Mouse (Mus musculus) intestine, postnatal 0 days (tissue): ENCODE measurements at regions not wholly inside any gene's neighbourhood (a gene's known extent, or its start where the extent isn't known, plus 50 kb on each side); places are given as distances from the start of the nearest gene placed in this dataset.

Source experiments
- ATAC-seq: fragments of 200-750 bp; cut with Nextera tagmentation; 2 replicates; pipeline ENCODE4 v1.8.0; 2017; ENCODE audit warnings: mild to moderate bottlenecking, moderate TSS enrichment, moderate library complexity
- H3K27ac ChIP-seq: fragments of 300-500 bp; sonication (generic); 2 replicates; pipeline ENCODE4 v1.5.1; 2014; ENCODE audit warnings: mild to moderate bottlenecking, low read depth, low read length, moderate library complexity
- H3K27me3 ChIP-seq: fragments of 300-500 bp; sonication (generic); replicated peaks from 2 replicates; pipeline ENCODE4 v1.6.1; 2014; ENCODE audit warnings: low read length, mixed read lengths; ENCODE audit not compliant: control insufficient read depth, insufficient read depth
- H3K36me3 ChIP-seq: fragments of 300-500 bp; sonication (generic); 2 replicates; pipeline ENCODE4 v1.6.1; 2014; ENCODE audit warnings: mild to moderate bottlenecking, moderate library complexity; ENCODE audit not compliant: control insufficient read depth, insufficient read depth
- H3K4me1 ChIP-seq: fragments of 300-500 bp; sonication (generic); replicated peaks from 2 replicates; pipeline ENCODE4 v1.6.1; 2014; ENCODE audit warnings: antibody characterized with exemption, low read length, mixed read lengths; ENCODE audit not compliant: control insufficient read depth, insufficient read depth
- H3K4me2 ChIP-seq: fragments of 300-500 bp; sonication (generic); replicated peaks from 2 replicates; pipeline ENCODE4 v1.6.1; 2014; ENCODE audit warnings: low read depth, mild to moderate bottlenecking, moderate library complexity
- H3K4me3 ChIP-seq: fragments of 300-500 bp; sonication (generic); 2 replicates; pipeline ENCODE4 v1.5.1; 2014; ENCODE audit warnings: low read depth, low read length
- H3K9ac ChIP-seq: fragments of 300-500 bp; sonication (generic); 2 replicates; pipeline ENCODE4 v1.6.1; 2014; ENCODE audit warnings: mild to moderate bottlenecking, low read depth, low read length
- H3K9me3 ChIP-seq: fragments of 300-500 bp; sonication (generic); 2 replicates; pipeline ENCODE4 v1.6.1; 2016; ENCODE audit warnings: mixed run types; ENCODE audit not compliant: control insufficient read depth
- CTCF ChIP-seq: sonication (generic); IDR thresholded peaks from 2 replicates; pipeline ENCODE4 v1.5.1; 2016; ENCODE audit warnings: low read depth, mild to moderate bottlenecking, control low read depth, antibody characterized with exemption, moderate library complexity
- WGBS: fragments of 180-500 bp; shearing (Covaris S2); extraction: QIAGEN DNeasy Blood & Tissue Kit; methylation state at CpG from one replicate; pipeline ENCODE4 v1.1.7; 2014; 5-methylcytosine and 5-hydroxymethylcytosine counted together

DNA sequence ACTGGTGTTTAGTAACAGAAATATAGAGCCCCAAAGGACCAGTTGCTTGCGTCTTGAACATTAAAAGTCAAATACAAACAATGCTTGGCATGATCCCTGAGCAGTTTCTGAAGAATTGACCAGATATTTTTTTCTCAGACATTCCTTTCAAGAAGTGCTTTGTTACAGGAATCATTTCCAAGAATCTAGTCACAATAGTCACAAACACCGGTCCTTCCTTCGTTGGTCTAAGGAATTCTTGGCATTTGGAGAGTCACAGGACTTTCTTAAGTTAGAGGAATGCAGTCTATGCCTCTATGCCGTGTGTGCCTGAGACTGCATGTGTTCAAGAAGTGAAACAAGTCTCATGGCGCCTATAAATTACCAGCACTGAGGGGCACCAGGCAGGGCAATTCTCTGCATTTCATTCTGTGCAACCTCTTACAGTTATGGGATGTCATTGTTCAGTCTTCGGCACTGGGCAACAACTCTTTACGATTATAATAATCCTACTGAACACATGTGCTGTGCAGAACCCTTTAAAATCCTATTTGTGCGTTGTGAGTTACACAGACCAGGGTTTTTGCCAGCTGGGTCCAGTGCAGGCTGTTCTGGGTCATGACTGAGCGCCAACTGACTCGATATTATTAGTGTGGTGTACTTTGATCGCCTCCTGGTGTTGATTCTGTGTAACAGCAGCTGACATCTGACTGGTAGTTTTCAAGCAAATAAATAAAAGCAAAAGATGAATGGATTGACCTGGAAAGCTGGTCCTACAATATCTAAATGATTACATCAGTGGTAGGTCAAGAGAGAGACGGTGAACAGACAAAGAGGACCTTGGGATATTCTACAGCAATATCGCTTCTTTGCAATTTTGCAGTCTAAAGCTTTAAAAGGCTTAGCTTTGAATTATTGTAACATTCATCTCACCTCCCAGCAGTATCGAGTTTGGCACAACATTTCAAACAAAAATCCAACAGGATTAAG is 398.6 kb upstream of the Ddi1 start:
- 0 out of 2 replicates have a peak, but pooled peaks have one; percentile 36 for ATAC-seq
- WGBS = 39% methylated on average over 14 of the region's 14 CpGs
- Histone ChIP-seq H3K9ac (no peak overlapping the region), H3K9me3 (no peaks in the 10 kb centered on the region), H3K36me3 (no peaks in the 10 kb centered on the region), H3K4me2 (peak overlapping the region; percentile 43), H3K4me1 (no peaks in the 10 kb centered on the region), H3K27ac (no peak overlapping the region), H3K4me3 (no peak overlapping the region), H3K27me3 (no peaks in the 10 kb centered on the region)
- peak; percentile 93 for TF ChIP-seq CTCF

DNA sequence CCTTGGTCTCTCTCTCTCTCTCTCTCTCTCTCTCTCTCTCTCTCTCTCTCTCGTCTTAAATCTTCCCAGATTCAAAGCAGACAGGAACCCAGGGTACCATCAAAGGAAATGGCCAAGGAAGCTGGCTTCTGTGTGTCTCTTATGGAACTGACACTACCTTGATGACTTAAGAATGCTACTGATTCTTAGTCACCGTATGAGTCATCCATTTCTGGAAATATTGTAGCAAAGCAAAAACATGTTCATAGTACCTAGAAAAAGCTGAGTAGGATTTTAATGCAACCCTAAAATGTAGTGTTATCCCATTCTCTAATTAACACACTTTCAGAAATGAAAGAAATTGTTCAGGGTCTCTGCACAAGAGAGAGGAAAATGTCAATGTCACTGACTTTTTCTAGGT is 396.0 kb upstream of the Ddi1 start:
- no peak overlapping the region for H3K4me3 ChIP-seq
- WGBS = 83% methylated on average over 2 of the region's 2 CpGs
- H3K27me3 ChIP-seq = no peaks in the 10 kb centered on the region
- H3K4me1 ChIP-seq = no peaks in the 10 kb centered on the region
- no peak overlapping the region for H3K4me2 ChIP-seq
- ATAC-seq = no peak
- no peaks in the 10 kb centered on the region for H3K9me3 ChIP-seq
- no peak overlapping the region for H3K9ac ChIP-seq
- TF ChIP-seq CTCF = no peak
- no peaks in the 10 kb centered on the region for H3K36me3 ChIP-seq
- no peak overlapping the region for H3K27ac ChIP-seq

DNA sequence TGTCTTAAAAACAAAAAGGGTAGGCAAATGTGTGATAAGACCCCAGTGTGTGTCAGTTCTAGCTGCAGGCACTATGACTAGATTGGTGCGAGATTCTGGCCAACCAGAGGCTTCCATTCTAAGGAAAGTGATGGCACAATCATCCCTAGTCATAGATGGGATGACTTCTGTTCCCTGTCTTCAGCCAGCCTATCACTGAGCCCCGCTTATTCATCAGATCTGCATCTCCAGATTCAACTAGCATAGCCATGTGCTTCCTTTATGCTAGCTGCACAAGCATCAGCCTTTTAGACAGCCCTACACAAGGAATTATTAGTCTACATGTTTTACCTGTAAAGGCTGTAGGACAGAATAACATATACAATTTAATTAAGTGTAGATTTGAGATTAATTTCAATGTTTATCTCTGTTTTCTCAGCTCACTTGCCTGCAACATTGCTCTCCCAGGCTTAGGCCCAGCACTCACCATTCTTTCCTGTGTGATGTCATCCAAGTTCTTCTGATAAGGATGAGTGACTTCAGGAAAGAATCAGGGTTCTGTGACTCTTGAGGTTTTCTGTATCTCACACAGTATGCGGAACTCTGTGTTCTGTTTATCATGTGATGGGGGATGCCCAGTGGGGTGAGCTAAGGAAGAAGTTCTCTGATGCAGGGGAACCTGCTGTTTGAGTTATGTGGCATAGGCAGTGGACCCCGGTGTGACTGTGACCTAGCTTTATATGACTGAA is 382.8 kb upstream of the Ddi1 start:
- WGBS = 80% methylated on average over 4 of the region's 4 CpGs
- Histone ChIP-seq H3K36me3 (no peaks in the 10 kb centered on the region), H3K9me3 (no peaks in the 10 kb centered on the region), H3K27me3 (no peaks in the 10 kb centered on the region), H3K4me1 (no peaks in the 10 kb centered on the region), H3K9ac (no peak overlapping the region), H3K4me2 (no peak overlapping the region), H3K4me3 (no peak overlapping the region), H3K27ac (no peak overlapping the region)
- no peak for TF ChIP-seq CTCF
- no peak for ATAC-seq

DNA sequence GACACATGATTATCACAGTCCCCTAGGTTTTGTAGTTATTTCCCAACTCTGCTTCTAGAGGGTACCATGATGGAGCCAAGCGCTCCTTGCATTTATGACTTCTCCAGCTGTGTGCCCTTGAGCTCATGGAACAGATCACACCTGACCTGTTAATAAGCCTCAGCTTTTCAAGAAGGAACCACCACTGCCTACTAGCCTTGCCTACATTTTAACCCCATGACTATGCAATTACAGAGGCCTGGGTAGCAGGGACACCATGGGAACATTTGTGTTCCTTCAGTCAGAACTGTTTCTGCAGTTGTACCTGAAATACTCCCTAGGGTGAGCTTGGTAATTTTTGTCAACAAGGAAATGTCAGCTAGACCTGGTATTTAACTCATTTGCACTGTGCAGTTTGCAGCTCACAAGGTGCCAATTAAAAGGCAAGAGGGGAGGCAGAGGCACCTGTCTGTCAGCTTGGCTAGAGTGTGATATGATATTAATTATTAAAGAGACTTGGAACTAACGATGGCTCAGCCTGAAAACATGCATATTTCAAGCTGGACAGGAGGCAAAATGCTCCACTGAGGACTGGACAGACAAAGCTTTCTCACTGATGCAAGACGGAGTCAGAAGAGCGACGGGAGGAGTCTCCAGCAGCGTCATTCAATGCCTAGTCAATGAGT is 382.1 kb upstream of the Ddi1 start:
- 88% methylated on average over 6 of the region's 6 CpGs for WGBS

DNA sequence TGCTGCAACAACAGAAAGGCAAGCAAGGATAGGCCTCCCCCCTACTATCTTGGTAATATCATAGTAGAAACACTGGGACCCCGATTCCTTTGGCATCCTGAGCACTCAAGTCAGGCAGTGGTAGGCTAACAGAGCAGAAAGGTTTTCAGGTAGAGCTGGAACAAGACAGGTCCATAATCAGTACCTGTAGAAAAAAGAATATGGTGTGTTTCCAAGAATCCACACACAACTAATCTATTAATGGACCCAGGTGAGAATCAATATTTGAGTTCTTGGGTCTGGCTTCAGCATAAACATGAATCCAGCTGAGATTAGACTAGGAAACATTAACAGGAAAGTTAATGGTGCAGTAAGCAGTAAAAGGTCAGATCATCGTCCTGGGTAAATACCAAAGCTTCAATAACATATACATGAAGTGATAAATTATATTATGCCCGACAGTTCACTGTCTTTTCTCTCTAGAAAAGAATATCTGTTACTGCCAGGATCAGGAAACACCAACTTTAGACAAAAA is 376.2 kb upstream of the Ddi1 start:
- no peak overlapping the region for H3K27ac ChIP-seq
- ATAC-seq = peak; percentile 63
- H3K4me1 ChIP-seq = no peaks in the 10 kb centered on the region
- H3K9ac ChIP-seq = no peak overlapping the region
- no peak overlapping the region for H3K4me2 ChIP-seq
- WGBS = 37% methylated on average over 3 of the region's 3 CpGs
- no peak for TF ChIP-seq CTCF
- H3K27me3 ChIP-seq = no peaks in the 10 kb centered on the region
- H3K36me3 ChIP-seq = no peaks in the 10 kb centered on the region
- no peaks in the 10 kb centered on the region for H3K9me3 ChIP-seq
- H3K4me3 ChIP-seq = no peak overlapping the region

More for the DNA sequence above, 382.1 kb upstream of the Ddi1 start:
- no peak for TF ChIP-seq CTCF
- H3K9ac ChIP-seq = no peak overlapping the region
- H3K4me1 ChIP-seq = no peaks in the 10 kb centered on the region
- no peaks in the 10 kb centered on the region for H3K27me3 ChIP-seq
- no peak overlapping the region for H3K27ac ChIP-seq
- no peak for ATAC-seq
- H3K4me3 ChIP-seq = no peak overlapping the region
- H3K4me2 ChIP-seq = no peak overlapping the region
- no peaks in the 10 kb centered on the region for H3K9me3 ChIP-seq
- no peaks in the 10 kb centered on the region for H3K36me3 ChIP-seq

DNA sequence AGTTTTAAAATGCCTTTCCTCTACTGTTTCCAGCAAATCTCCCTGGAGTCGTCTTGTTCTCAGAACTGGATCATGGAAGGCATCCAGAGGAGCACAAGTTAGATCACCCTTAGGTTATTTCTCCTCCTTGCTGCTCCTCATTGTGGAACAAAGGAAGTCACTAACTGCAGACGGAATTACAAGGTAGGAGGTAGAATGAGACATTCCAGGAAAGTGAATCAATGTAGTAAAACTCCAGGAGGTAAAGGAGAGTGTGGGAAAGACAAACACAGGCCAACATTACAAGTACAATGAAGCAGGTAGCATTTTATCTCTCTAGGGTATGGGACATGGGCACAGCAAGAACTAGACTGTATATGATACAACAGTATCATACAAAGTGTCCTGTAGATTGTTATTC is 375.7 kb upstream of the Ddi1 start:
- no peak for TF ChIP-seq CTCF
- Histone ChIP-seq H3K4me2 (no peak overlapping the region), H3K4me3 (no peak overlapping the region), H3K4me1 (no peaks in the 10 kb centered on the region), H3K9me3 (no peaks in the 10 kb centered on the region), H3K27me3 (no peaks in the 10 kb centered on the region), H3K36me3 (no peaks in the 10 kb centered on the region), H3K9ac (no peak overlapping the region), H3K27ac (no peak overlapping the region)
- WGBS = 45% methylated on average over 2 of the region's 2 CpGs
- ATAC-seq = peak; percentile 25; the same call in 1 of the 2 replicates
